Mouse (Mus musculus) lung, adult 2 months (tissue): ENCODE results near the gene Sec24a.

Source experiments
- CTCF ChIP-seq: fragments of 200-500 bp; IDR thresholded peaks from 2 replicates; pipeline ENCODE4 v1.5.1; 2011; ENCODE audit warnings: mild to moderate bottlenecking, low read length, control low read depth; ENCODE audit not compliant: insufficient read depth
- POLR2A ChIP-seq: fragments of 200-500 bp; IDR thresholded peaks from 2 replicates; pipeline ENCODE4 v1.6.1; 2011; ENCODE audit warnings: low read depth, mild to moderate bottlenecking, control low read depth, low read length, borderline replicate concordance; ENCODE audit errors: extremely low read depth

GRCm38 (mm10) chr11:51646245-51646644 lies 117.2 kb downstream of the Sec24a start:
- TF ChIP-seq CTCF = no peak
- TF ChIP-seq POLR2A = no peak
